Mouse (Mus musculus) embryonic facial prominence, embryonic 10.5 days (tissue): ENCODE measurements around the gene Gpr55. TPM values are rescaled to one million over a fixed set of nuclear protein-coding genes. Genes with fewer than 3 reads are reported as not detected.

Experiments used
- DNase-seq: peaks from one replicate; pipeline ENCODE4 v3.0.0-alpha.2; 2017; ENCODE audit warnings: low spot score
- H3K27ac ChIP-seq: fragments of 300-500 bp; sonication (generic); replicated peaks from 2 replicates; pipeline ENCODE4 v1.5.1; 2016; ENCODE audit warnings: mild to moderate bottlenecking
- H3K27me3 ChIP-seq: fragments of 300-500 bp; sonication (generic); replicated peaks from 2 replicates; pipeline ENCODE4 v1.6.1; 2016; ENCODE audit warnings: low read depth, mild to moderate bottlenecking; ENCODE audit not compliant: poor library complexity, severe bottlenecking
- H3K36me3 ChIP-seq: fragments of 300-500 bp; sonication (generic); replicated peaks from 2 replicates; pipeline ENCODE4 v1.6.1; 2016; ENCODE audit warnings: mild to moderate bottlenecking, moderate library complexity
- H3K4me1 ChIP-seq: fragments of 300-500 bp; sonication (generic); 2 replicates; pipeline ENCODE4 v1.6.1; 2016
- H3K4me3 ChIP-seq: fragments of 300-500 bp; sonication (generic); 2 replicates; pipeline ENCODE4 v1.5.1; 2016; ENCODE audit warnings: mild to moderate bottlenecking, moderate library complexity
- H3K9me3 ChIP-seq: fragments of 300-500 bp; sonication (generic); 2 replicates; pipeline ENCODE4 v1.6.1; 2016; ENCODE audit warnings: mild to moderate bottlenecking
- WGBS: fragments of 180-500 bp; shearing (Covaris S2); methylation state at CpG from one replicate; pipeline ENCODE4 v1.1.7; 2016; 5-methylcytosine and 5-hydroxymethylcytosine counted together
- polyA plus RNA-seq: library from polyadenylated mRNA; unstranded; fragments of >200 nt; fragmentation: Nextera tagmentation; extraction: Ambion mirVana; gene quantifications from 2 replicates; pipeline ENCODE4 v1.2.1, GENCODE M21; 2016

The Gpr55 gene
- polyA plus RNA-seq, 1 experiment from 2014 or later, result not detected

DNA sequence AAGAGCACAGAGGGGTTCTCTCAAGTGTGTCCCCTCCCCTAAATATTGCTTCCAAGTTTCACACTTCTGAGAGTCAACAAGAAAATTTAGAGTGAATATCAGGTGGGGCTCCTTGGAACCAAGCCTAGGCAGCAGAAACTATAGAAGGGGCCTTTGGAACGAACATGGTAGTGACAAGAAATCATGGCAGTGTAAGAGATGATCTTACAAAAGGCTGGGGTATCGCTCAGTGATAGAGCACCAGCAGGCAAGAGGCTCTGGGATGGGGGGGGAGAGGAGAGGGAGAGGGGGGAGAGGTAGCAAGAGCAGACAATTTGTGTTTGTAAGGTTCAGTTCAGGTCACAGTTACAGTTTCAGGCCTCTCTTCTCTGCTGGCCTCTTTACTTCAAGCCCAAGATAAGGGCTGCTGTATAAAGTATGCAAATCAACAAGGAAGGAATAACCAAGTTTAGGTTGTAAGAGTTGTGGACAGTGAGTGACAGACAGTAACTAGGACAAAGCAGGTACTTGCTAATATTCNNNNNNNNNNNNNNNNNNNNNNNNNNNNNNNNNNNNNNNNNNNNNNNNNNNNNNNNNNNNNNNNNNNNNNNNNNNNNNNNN lies 11.6 kb downstream of the Gpr55 start:
- no peaks in the 10 kb centered on the region for H3K27me3 ChIP-seq
- H3K4me3 ChIP-seq, result no peak overlapping the region
- 84% methylated on average over 2 of the region's 2 CpGs for WGBS
- H3K4me1 ChIP-seq, result no peaks in the 10 kb centered on the region
- no peaks in the 10 kb centered on the region for H3K9me3 ChIP-seq
- DNase-seq, result no peak
- H3K36me3 ChIP-seq, result no peaks in the 10 kb centered on the region
- H3K27ac ChIP-seq, result no peak overlapping the region

DNA sequence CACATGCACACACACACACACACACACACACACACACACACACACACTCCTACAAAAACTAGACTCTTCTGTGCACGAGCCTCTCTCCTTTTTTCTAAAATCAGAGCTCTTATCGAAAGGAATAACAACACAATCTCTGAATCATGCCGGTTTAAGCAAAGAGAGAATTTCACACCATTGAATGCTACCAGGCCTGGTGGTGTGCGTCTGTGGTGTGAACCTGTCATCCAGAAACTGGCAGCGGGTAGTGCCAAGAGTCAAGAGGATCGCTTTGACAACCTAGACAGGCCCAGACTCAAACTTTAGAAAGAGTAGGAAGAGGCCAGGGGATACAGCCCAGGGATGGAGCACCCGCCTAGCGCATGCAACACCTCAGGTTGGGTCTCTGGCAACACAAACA lies 18.5 kb downstream of the Gpr55 start:
- Histone ChIP-seq H3K9me3 (no peaks in the 10 kb centered on the region), H3K27me3 (no peaks in the 10 kb centered on the region), H3K36me3 (no peaks in the 10 kb centered on the region), H3K27ac (no peak overlapping the region), H3K4me3 (no peak overlapping the region), H3K4me1 (no peaks in the 10 kb centered on the region)
- DNase-seq, result no peak
- 87% methylated on average over 8 of the region's 8 CpGs for WGBS

DNA sequence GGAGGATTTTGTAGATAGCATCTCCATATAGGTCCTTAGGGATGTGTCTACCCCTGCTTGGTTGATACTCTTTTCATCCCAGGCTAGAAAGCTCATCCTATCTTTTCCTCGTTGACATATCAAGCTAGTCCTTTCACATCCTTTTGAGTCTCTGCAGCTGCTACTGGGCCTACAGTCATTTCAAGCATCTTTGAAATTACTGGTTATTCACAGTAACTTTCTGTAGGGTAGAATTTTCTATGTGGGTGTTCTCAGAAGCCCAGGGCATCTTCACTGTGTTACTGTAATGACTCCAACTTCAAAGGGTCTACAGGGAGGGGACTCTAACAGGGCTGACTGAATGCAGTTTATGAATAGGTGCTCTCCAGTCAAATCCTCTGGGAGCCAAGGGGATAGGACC lies 23.5 kb downstream of the Gpr55 start:
- Histone ChIP-seq H3K27ac (no peak overlapping the region), H3K27me3 (no peaks in the 10 kb centered on the region), H3K4me1 (peaks cover 27% of the 10 kb centered on the region), H3K36me3 (no peaks in the 10 kb centered on the region), H3K9me3 (no peaks in the 10 kb centered on the region), H3K4me3 (no peak overlapping the region)
- WGBS, result 83% methylated on average over 1 of the region's 1 CpGs
- no peak for DNase-seq

DNA sequence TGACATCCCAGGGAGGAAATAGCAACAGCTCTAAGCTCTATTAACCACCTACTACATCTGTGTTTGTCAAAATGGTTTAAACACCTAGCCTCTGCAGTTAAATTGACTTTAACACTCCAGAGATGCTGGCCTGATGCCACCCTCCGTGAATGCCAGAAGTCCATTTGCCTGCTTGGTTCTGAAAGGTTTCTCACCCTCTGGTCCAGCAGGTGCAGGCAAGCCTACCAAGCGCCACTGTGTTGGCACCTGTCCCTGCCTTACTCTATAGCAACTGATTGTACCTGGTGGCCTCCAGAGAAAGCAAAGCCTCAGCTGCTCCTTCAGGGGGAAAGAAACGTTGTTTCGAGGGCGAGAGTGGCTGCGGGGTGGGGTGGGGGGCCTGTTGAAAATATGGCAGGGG lies 24.5 kb downstream of the Gpr55 start:
- 75% methylated on average over 6 of the region's 6 CpGs for WGBS

DNA sequence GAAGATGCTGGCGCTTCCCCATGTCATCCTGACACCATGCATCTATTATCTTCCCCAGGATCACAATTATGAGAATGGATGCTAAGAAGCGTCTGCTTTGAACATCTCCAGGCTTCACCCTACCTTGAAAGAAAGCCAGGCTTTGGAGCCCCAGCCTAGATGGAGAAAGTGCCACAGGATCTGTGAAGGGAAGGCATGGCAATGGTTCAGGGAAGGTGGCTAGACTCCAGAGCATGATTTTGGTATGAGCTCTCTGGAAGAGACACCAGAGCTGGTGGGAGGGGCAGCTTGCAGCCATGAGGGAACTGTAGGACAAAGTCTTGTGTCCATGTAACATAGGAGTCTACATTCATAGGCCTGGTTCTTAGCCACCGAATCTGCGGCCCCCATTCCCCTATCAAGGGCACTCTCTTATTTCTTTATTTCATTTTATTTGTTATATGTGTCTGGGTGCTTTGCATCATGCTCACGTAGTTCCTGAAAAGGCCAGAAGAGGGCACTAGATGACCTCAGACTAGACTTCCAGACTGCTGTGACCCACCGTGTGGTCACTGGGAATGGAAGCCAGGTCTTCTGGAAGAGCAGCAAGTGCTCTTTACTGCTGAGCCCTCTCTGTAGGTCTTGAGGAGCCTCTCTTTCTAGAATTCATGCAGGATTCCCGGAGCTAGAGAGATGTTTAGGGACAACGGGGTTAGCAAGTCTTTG lies 25.5 kb downstream of the Gpr55 start:
- WGBS, result 44% methylated on average over 8 of the region's 8 CpGs
- Histone ChIP-seq H3K27ac (no peak overlapping the region), H3K36me3 (no peaks in the 10 kb centered on the region), H3K9me3 (no peaks in the 10 kb centered on the region), H3K27me3 (no peaks in the 10 kb centered on the region), H3K4me1 (peaks cover 28% of the 10 kb centered on the region), H3K4me3 (no peak overlapping the region)
- peak; percentile 54 for DNase-seq

More for the DNA sequence above, 24.5 kb downstream of the Gpr55 start:
- Histone ChIP-seq H3K4me3 (no peak overlapping the region), H3K27ac (no peak overlapping the region), H3K4me1 (peaks cover 28% of the 10 kb centered on the region), H3K27me3 (no peaks in the 10 kb centered on the region), H3K9me3 (no peaks in the 10 kb centered on the region), H3K36me3 (no peaks in the 10 kb centered on the region)
- DNase-seq, result no peak

DNA sequence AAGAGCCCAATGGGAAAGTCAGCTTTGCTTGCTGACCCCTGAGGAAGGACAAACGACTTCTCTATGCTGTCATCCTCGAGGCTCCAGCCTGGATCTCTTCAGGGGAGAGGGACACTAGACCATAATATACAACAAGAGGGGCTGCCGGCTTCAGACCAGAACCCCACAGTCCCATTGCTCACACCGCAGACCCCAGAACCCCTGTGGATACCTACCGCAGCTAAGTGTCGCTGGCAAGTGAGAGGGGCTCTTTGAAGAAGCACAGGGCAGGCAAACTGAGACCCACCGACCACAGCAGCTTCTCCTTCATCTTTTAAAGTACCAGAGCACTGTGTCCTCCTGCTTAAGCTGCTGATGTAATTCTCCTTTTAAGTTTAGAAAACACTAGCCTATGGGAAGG lies 26.2 kb downstream of the Gpr55 start:
- Histone ChIP-seq H3K4me3 (no peak overlapping the region), H3K27ac (no peak overlapping the region; the same call in none of the 2 replicates), H3K36me3 (no peaks in the 10 kb centered on the region), H3K4me1 (peaks cover 28% of the 10 kb centered on the region), H3K27me3 (no peaks in the 10 kb centered on the region), H3K9me3 (no peaks in the 10 kb centered on the region)
- DNase-seq, result no peak
- WGBS, result 18% methylated on average over 7 of the region's 7 CpGs

DNA sequence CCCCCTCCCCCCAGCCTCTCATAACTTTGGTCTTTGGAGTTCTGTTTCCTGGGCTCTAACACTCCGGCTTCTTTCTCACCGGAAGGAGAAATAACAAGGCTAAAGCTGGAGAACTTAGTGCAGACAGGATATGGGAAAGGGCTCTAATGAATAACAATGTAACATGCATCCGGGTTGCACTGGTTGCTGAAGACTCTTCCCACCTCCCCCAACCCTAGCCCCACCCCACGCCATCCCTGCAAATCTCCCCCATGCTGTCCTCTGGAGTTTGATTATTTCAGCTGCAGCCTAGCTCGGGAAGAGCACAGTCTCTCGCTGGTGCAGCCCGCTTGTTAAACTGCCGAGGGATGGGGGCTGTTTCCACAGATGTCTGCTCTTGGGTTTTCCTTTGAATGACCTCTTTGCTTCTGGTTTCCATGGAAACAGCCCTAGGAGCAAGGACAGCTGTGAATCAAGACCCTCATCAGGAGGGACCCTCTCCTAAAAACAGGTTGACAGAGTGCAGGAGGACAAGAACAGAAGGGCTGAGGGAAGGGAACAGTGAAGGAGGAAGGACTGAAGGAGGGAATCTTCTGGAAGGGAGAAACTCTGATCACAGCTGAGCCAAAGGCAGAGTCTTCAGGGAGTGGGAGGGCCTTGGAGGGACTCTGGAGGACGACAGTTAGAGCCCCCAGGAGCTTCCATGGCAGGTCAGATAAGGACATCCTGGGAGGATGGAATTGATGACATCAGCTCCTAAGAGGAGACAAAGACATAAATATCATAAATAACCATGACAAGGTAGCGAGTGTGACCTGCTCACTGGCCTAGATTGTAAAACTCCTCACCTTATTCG lies 27.0 kb downstream of the Gpr55 start:
- peak overlapping the region; percentile 65 for H3K27ac ChIP-seq
- DNase-seq, result peak; percentile 61
- peaks cover 30% of the 10 kb centered on the region for H3K4me1 ChIP-seq
- H3K4me3 ChIP-seq, result peak overlapping the region; percentile 36
- 0 out of 2 replicates have a peak, but pooled peaks cover 4% of the 10 kb centered on the region for H3K27me3 ChIP-seq
- 20% methylated on average over 11 of the region's 11 CpGs for WGBS
- no peaks in the 10 kb centered on the region for H3K36me3 ChIP-seq
- no peaks in the 10 kb centered on the region for H3K9me3 ChIP-seq

DNA sequence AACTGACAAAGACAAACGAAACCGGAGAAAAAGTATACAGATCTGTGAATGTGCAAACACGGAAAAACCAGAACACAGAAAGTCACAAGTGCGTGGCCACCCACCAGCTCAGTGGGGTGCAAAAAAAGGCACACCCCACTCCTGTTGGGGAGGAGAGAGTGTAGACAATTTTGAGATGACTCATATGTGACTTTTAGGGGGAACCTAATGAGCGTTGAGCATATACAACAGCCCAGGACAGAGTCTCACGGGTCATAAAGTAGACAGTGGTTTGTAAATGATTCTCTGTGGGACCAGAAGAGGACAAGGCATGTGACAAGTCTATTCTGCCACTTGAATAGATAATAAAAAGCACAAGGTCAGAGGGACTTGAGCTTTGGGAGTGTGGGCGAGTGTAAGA lies 27.6 kb downstream of the Gpr55 start:
- H3K27me3 ChIP-seq, result 0 out of 2 replicates have a peak, but pooled peaks cover 4% of the 10 kb centered on the region
- H3K4me3 ChIP-seq, result peak overlapping the region; percentile 36
- H3K36me3 ChIP-seq, result no peaks in the 10 kb centered on the region
- H3K27ac ChIP-seq, result peak overlapping the region; percentile 65
- 38% methylated on average over 7 of the region's 7 CpGs for WGBS
- H3K9me3 ChIP-seq, result no peaks in the 10 kb centered on the region
- no peak for DNase-seq
- H3K4me1 ChIP-seq, result peaks cover 37% of the 10 kb centered on the region

DNA sequence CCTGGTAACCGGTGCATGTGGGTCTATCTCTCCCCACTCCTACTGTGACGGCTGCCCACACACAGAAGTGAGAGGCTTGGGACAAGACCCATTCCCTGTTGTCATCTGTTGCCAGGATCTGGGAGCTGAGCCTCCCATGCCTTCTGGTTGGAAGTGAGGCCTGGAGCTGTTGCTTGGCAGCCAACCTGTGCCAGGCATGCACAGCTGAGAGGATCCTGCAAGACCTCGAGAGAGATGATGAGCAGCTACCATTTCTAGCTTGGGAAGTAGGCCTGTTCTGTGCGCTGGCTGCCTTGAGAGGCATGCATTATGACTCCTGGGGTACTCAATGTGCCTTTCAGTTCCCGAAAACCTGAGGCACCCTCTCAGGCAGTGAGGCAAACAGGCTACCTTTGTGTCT lies 29.6 kb downstream of the Gpr55 start:
- 88% methylated on average over 5 of the region's 5 CpGs for WGBS
- no peak for DNase-seq
- H3K36me3 ChIP-seq, result no peaks in the 10 kb centered on the region
- H3K27ac ChIP-seq, result no peak overlapping the region; the same call in 1 of the 2 replicates
- H3K4me3 ChIP-seq, result no peak overlapping the region
- no peaks in the 10 kb centered on the region for H3K9me3 ChIP-seq
- H3K4me1 ChIP-seq, result peaks cover 41% of the 10 kb centered on the region
- 0 out of 2 replicates have a peak, but pooled peaks cover 4% of the 10 kb centered on the region for H3K27me3 ChIP-seq

DNA sequence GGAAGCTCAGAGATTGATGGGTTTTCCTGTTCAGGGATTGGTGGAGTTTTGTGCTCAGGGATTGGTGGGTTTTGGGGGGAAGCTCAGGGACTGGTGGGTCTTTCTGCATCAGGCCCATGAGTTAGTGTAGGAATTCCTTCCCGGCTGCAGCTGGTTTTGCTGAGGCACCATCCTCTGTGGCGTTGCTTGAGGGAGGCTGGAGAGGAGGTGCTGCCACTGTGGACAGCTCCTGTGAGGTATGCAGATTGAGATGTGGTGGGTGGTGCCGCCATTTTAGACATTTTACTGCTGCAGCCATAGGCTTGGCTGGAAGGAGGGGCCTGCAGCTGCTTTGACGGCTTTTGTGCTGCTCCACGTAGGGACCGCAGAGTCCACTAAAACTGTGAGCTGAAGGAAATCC lies 31.4 kb downstream of the Gpr55 start:
- H3K36me3 ChIP-seq, result no peaks in the 10 kb centered on the region
- 0 out of 2 replicates have a peak, but pooled peaks cover 4% of the 10 kb centered on the region for H3K27me3 ChIP-seq
- H3K9me3 ChIP-seq, result no peaks in the 10 kb centered on the region
- H3K27ac ChIP-seq, result no peak overlapping the region
- 84% methylated on average over 6 of the region's 6 CpGs for WGBS
- no peak for DNase-seq
- H3K4me3 ChIP-seq, result no peak overlapping the region
- H3K4me1 ChIP-seq, result peaks cover 34% of the 10 kb centered on the region

DNA sequence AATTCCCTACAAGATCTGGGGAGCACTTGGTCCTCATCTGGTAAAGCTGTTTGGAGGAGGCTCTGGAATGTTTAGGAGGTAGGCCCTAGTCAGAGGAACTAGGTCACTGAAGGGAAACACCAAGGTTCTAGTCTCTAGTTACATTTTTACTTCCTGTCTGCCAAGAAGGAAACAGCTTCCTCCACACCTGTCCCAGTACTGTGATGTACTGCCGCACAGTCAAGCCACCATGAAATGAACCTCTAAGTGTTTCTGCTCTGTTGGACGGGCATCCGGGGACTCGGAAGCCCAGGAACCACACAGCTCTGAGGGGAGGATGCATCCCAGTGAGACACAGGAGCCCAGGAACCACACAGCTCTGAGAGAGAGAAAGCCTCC lies 32.1 kb downstream of the Gpr55 start:
- Histone ChIP-seq H3K9me3 (no peaks in the 10 kb centered on the region), H3K4me1 (peaks cover 27% of the 10 kb centered on the region), H3K27me3 (0 out of 2 replicates have a peak, but pooled peaks cover 4% of the 10 kb centered on the region), H3K4me3 (no peak overlapping the region), H3K36me3 (no peaks in the 10 kb centered on the region), H3K27ac (0 out of 2 replicates have a peak overlapping the region, but pooled peaks have one; percentile 51)
- DNase-seq, result no peak
- 73% methylated on average over 4 of the region's 4 CpGs for WGBS

DNA sequence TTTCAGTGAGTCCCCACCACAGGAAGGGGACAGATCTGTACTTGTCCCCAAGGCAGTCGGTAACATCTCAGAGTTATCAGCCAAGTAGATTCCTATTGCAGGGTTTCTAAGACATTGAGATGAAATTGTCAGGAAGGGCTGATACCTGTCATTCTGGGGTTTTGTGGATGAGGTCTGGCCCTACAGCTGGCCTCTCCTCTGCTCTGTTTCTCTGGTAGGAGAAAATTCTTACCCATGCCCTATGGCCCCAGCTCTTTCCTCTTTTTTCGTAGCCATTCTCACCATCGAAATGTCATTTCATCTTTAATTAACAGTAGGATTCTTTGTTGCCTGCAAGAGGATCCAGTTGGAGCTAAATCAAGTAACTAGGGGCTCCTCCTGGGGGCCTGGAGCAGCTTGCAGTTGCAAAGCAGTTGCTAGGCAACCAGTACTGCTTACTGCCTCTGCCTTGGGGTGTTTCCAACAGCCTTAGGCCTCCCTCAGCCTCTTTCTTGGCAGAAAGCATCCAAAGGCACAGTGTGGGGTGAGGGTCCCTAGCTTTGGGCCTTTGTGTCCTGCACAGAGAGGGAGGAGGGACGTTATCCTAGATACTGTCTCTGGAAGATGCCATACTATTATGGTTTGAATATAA lies 32.6 kb downstream of the Gpr55 start, which contains the start of gene 4933407L21Rik:
TSS of gene 4933407L21Rik (plus strand) at position 427 of the 631 bp plus-strand sequence.
- WGBS, result 52% methylated on average over 4 of the region's 4 CpGs
- H3K9me3 ChIP-seq, result no peaks in the 10 kb centered on the region
- H3K27me3 ChIP-seq, result 0 out of 2 replicates have a peak, but pooled peaks cover 4% of the 10 kb centered on the region
- H3K27ac ChIP-seq, result 0 out of 2 replicates have a peak within 1 kb of the TSS, but pooled peaks have one; percentile 51
- H3K36me3 ChIP-seq, result no peaks in the 10 kb centered on the region
- DNase-seq, result no peak
- no peak within 1 kb of the TSS for H3K4me3 ChIP-seq
- H3K4me1 ChIP-seq, result peaks cover 22% of the 10 kb centered on the region
